Mouse (Mus musculus): ENCODE data around the gene Lactbl1.
A peak's percentile ranks its signal among the peaks of the same experiment; 100 is the strongest.

The Lactbl1 gene

DNA sequence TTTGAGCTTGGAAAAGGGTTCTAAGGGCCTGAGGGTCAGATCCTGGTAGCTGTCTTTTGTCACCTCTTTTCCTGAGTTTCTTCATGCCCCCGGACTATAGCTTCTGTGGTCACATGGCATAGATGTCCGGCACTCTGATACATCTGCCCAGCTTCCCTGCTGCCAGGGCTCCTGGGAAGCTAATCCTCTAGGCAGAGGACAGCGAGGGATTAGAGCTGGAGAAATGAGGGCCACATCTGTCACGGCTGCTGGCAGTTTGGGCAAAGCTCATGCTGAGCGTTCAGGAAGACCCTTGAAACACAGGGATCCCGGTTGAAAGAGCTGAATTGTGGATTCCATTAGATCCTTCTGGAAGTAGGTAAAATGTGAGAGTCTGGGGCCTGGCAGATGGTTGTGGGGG is at the start of gene Lactbl1:
Gene Lactbl1 (plus strand): TSS at position 234 of the 400 bp plus-strand sequence.
- no peak for DNase-seq (ENCODE audit: low spot score)

DNA sequence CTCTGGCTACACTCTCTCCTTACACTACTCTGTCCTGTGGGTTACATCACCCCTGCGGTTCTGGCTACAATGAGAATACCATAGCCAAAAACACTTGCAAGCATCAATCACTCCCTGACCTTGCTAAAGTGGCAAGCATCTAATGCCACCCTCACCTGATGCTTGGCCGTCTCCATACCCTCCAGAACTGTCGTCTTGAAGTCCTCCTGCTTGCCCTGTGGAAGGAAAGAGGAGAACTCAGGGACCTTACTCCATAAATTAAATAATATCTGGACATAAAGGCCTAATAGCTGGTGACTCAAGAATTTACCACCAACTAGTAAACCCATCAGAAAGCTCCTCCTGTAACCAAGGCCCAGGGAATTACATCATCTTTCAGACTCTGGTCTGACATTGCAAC is 40.5 kb upstream of the Lactbl1 start:
- DNase-seq (ENCODE audit: low spot score), result no peak

DNA sequence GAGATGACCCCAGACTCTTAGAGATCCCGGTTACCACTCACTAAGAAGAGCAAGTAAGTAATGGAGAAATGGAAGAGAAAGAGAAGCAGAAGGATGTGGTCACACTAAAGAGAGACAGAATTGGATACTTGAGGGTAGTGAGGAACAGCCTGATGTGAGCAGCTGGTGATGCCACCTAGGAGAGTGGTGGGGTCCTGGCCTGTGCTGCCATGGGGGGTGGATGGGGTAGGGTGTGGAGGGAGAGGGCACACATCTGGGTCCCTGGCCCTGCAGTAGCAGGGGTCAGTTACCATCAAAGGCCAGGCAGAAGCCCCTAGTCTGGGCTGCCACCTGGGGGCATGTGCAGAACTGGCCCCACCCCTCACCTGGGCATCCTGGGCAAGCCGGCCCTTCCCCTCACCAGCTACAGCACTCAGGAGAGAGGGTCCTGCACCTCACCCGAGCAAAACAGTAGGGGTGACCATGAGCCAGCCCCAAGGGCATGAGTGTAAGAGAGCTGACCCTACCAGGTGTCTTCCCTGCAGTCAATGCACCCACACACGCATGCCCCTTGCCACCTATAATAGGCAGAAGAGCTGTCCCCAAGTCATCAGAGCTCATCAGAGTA is 35.1 kb upstream of the Lactbl1 start:
- no peak for DNase-seq (ENCODE audit: low spot score)

DNA sequence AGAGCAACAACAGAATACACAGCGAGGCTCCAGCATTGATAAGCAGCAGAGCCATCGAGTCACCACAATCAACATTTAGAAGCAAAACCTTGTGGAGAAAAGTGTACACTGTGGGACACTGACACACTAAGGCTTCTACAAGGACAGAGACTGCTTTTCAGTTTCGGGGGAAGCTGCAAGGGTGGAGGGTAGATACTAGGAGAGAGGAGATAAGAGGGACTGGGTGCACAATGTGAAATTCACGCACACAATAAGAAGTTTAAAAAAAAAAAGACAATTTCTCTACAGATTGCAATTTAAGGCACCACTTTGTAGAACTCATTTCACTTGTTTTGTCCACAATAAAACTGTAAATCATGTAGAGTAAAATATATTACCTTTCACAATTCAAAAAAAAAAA is 34.4 kb upstream of the Lactbl1 start:
- no peak for DNase-seq (ENCODE audit: low spot score)

DNA sequence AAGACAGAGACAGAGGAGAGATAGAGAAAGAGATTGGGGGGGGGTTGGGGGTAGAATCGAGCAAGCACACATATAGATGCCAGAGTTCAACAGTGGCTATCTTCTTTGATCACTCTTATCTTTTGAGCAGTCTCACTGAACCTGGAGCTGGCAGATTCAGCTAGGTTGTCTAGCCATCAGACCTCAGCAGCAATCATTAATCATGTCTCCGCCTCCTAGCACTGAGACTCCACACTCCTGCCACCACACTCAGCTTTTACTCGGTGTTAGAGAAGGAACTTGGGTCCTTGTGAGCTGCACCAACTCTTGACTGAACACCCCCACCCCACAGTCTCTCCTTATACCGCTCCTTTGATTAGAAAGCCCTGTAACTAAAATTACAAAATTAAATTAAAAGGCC is 30.3 kb upstream of the Lactbl1 start:
- no peak for DNase-seq (ENCODE audit: low spot score)

DNA sequence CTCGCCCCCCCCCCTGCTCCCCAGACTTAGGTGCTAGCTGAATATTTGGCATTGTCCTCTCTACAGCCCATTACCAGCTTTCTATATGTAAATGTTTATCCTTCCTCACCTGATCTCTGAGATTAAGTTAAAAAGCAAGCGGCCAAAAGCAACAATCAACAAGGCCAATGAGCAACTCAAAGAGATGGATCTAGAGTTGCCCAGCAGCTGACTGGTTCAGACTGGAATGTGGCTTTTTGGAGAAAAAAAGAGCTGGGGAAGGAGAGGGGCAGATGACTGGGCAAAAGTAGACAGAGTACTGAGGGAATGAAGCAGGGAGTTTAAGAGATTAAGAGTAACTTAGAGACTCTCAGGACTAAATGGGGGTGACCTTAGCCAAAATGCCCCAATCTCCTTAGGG is 28.4 kb upstream of the Lactbl1 start:
- no peak for DNase-seq (ENCODE audit: low spot score)

DNA sequence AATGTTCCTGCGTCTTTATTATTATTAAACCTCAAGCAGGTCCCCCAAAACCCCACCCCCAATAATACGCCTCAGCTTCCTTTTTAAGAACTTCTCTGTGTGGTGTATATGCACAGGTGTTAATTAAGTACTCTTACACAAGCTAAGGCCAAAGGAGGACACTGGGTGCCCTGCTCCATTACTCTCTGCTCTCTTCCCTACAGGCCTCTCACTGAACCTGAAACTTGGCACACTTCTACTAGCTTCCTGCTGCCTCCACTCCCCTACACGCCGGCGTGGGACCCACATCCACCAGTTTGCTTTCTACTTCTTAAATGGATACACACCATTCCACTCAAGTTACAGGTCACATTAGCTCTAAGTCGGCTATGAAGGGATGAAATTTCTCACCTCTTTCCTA is 27.2 kb upstream of the Lactbl1 start:
- DNase-seq (ENCODE audit: low spot score), result no peak

DNA sequence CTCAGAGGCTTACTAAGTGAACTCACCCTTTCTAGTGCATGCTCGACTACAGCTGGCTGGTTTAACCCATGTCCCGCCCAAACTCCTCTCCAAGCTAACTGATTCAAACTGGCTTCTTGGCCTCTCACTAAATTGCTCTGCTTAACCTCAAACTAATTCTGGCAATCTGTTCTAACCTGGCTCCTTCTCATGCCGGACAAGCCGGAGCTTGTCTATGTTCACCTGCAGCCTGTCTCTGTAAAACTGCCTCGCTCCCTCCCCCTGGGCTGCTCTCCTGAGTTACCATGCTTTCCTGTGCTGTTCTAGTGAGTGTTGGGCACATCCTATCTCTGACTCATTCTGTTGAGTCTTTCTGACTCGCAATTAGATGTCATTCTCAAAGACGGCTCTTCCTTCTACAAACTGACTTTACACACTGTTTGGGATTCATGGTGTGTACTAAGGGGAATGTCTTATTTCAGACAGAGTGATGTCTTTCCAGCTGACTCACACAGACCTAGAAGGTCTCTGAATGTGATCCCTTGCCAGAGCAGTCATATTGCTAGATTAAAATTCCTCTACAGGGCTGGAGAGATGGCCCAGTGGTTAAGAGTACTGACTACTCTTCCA is 24.0 kb upstream of the Lactbl1 start:
- DNase-seq (ENCODE audit: low spot score), result no peak

DNA sequence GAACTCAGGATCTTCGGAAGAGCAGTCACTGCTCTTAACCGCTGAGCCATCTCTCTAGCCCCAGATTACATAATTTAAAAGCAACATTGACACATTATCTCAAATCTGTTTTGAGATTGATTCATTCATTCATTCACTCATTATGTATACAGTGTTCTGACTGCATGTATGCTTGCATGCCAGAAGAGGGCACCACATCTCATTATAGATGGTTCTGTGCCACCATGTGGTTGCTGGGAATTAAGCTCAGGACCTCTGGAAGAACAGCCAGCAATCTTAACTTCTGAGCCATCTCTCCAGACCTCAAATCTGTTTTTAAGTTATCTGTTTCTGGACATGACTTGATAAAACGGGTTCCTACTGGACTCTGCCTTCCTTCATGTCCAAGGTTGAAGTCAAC is 22.6 kb upstream of the Lactbl1 start:
- no peak for DNase-seq (ENCODE audit: low spot score)

DNA sequence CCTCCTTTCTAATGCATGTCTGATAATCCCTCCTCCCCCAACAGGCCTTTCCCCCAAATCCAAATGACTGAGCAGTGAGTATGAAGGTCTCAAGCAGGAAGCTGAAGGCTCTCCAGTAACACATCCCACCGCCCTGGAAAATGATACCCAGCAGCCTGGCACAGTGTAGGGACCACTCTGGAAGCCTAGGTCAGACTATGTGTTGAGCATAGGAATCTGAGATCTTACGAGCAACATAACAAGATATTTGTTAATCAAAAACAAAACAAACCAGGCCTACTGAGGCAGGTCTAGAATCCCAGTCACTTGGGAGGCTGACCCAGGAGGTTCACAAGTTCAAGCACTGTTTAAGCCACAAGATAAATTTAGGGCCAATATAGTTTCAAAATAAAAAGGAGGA is 21.9 kb upstream of the Lactbl1 start:
- DNase-seq (ENCODE audit: low spot score), result no peak

GRCm38 (mm10) chr4:136601476-136601875 is 20.9 kb upstream of the Lactbl1 start:
- DNase-seq (ENCODE audit: low spot score), result no peak

GRCm38 (mm10) chr4:136602018-136602554 is 20.3 kb upstream of the Lactbl1 start:
- no peak for DNase-seq (ENCODE audit: low spot score)

GRCm38 (mm10) chr4:136602568-136602967 is 19.9 kb upstream of the Lactbl1 start, which contains the start of gene Kdm1a:
Gene Kdm1a (minus strand): TSS chr4:136602723.
- peak; percentile 81 for DNase-seq (ENCODE audit: low spot score)

GRCm38 (mm10) chr4:136605756-136606485 is 16.5 kb upstream of the Lactbl1 start:
- no peak for DNase-seq (ENCODE audit: low spot score)

DNA sequence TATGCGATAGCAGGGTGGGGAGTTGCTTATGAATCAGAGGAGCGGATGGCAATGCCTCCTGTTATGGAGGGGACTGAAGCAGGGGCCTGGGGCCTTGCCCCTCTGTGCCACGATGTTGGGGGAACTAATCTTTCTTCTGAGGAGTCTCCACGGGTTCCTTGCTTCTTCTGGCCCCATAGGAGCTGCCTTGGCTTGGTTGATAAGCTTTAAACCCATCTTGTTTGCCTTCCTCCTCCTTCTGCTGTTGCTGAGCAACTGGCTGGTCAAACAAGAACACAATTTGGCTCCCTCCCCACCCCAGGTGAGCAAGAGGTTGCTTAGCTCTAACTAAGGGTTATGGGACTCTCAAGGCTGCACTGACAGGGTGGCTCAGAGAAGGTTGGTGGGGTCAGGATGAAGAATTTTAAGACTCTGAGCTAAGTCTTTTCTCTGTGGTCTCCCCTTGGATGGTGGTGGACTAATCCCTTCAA is 12.0 kb upstream of the Lactbl1 start, which contains the start of gene Tex46:
Gene Tex46 (plus strand): TSS at position 51 of the 470 bp plus-strand sequence.
- DNase-seq (ENCODE audit: low spot score), result no peak

DNA sequence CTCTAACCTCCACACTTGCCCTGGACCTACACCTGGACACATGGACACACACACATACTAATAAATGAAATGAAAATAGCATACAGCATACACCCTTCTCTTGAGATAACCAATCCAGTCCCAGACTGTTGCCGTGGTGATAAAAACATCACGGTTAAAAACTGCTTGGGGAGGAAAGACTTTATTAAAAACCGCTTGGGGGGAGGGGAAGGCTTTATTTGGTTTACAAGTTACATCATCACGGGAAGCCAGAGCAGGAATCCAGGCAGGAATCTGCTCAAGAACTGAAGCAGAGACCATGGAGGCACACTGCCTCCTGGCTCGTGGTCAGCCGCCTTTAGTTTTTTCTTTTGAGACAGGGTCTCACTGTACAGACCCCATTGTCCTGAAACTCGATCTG is 8.8 kb upstream of the Lactbl1 start:
- DNase-seq (ENCODE audit: low spot score), result no peak

GRCm38 (mm10) chr4:136621336-136621735 is 1.1 kb upstream of the Lactbl1 start:
- DNase-seq (ENCODE audit: low spot score), result no peak

GRCm38 (mm10) chr4:136621956-136622355 is 465 bp upstream of the Lactbl1 start:
- no peak for DNase-seq (ENCODE audit: low spot score)

DNA sequence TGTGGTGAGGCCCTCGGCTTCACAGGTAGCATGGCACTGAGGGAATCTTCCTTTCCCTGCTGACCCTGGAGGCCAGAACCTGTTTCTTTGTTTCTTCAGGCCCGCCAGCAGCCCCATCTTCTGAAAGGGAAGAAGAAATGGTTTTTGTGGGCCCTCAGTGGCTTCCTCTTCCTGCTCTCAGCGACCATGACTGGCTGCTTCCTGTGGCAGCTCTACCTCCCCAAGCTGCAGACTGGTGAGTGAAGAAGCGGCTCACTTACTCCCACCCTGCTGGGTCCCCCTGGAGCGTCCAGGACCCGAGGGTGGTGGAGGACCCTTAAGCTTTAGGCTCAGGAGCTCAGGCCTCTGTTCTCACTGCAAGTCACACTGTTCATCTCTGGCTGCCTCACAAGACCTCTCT is 4.2 kb downstream of the Lactbl1 start:
- DNase-seq (ENCODE audit: low spot score), result no peak

- DNase-seq (ENCODE audit: low spot score), result no peak
These were observed 9.0 kb downstream of the Lactbl1 start for GRCm38 (mm10) chr4:136631237-136631994.

DNA sequence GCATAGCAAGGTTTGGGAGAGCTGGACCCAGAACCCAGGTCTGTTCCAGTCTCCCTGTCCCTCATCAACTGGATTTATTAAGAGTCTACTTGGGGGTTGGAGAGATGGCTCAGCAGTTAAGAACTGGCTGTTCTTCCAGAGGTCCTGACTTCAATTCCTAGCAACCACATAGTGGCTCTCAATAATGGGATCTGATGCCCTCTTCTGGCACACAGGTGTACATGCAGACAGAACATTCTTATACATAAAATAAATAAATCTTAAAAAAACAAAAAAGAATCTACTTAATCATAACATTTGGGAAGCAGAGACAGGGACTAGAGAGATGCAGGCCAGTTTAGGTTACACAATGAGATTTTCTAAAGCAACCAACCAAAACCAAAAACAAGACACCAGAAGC is 13.6 kb downstream of the Lactbl1 start:
- DNase-seq (ENCODE audit: low spot score), result no peak

DNA sequence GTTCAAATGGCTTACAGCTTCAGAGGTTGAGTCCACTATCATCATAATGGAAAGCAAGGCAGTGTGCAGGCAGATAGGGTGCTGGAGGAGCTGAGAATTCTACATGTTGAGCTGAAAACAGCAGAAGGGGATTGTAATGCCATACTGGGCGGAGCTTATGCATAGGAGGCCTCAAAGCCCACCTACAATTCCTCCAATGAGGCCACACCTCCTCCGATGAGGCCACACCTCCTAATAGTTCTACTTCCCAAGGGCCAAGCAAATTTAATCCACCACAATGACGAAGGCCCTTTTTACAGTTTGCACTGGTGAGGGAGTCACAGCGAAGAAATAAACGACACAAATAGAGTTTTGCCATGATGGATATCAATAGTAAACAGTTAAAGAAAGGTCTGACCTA is 14.1 kb downstream of the Lactbl1 start:
- DNase-seq (ENCODE audit: low spot score), result no peak

Data from urinary bladder, postnatal 10 days (tissue).